In genomic region chr12:86212693-86213470, GRCm38 (mm10) we compare ENCODE assay signal across 8 mouse cellular contexts. TPM values are rescaled to one million over a fixed set of nuclear protein-coding genes. Genes with fewer than 3 reads are reported as not detected.
DNase-seq lines count a peak whose midpoint lies in the region; ATAC-seq and TF ChIP-seq lines count a peak whose summit lies in the region.

No protein-coding gene starts in this region.

- 38% methylated on average over 15 of the region's 15 CpGs for WGBS in lung, embryonic 14.5 days

- no peak overlapping the region for H3K4me2 ChIP-seq in lung, embryonic 14.5 days

- H3K4me3 ChIP-seq in lung, embryonic 14.5 days (ENCODE audit: low read depth, low read length) = no peak overlapping the region

- intact Hi-C loops in gastrocnemius, postnatal 14 days (cut with DNase I; ENCODE audit: low total_unique reads) = no loop called here

- H3K4me1 ChIP-seq in lung, embryonic 14.5 days (ENCODE audit: insufficient read depth) = no peaks in the 10 kb centered on the region

- H3K9me3 ChIP-seq in lung, embryonic 14.5 days (ENCODE audit: low read depth, low read length) = no peaks in the 10 kb centered on the region

- H3K9ac ChIP-seq in lung, embryonic 14.5 days = no peak overlapping the region

- no peak for TF ChIP-seq CTCF in lung, embryonic 14.5 days (IDR thresholded peaks at IDR 0.05; ENCODE audit: low read depth)

- no peak overlapping the region for H3K27ac ChIP-seq in lung, embryonic 14.5 days (ENCODE audit: low read depth)

- H3K27me3 ChIP-seq in lung, embryonic 14.5 days (ENCODE audit: insufficient read depth, low read length) = peaks cover 58% of the 10 kb centered on the region

- no peaks in the 10 kb centered on the region for H3K36me3 ChIP-seq in lung, embryonic 14.5 days (ENCODE audit: insufficient read depth)

- ATAC-seq in lung, embryonic 14.5 days (ENCODE audit: insufficient read depth) = no peak
- ATAC-seq in frontal cortex, adult (ENCODE audit: low TSS enrichment) = no peak

- DNase-seq in adrenal gland, adult (ENCODE audit: inconsistent age in 2 of 2, low spot score in 1 of 2) = peak; percentile 22 to 75
- DNase-seq in adrenal gland, adult 8-10 months = no peak
- peak; percentile 37 to 75 for DNase-seq in spleen, postnatal 4 days (ENCODE audit: low spot score in 2 of 2)
- no peak for DNase-seq in spleen, postnatal 36 days (ENCODE audit: low spot score in 2 of 2)
- DNase-seq in gastrocnemius, postnatal 14 days = peak; percentile 45
- peak; percentile 93 for DNase-seq in lung, embryonic 14.5 days
- peak; percentile 31 for DNase-seq in testis, postnatal 14 days (ENCODE audit: low spot score)

RNA-seq across cellular contexts. Expression of gene Gpatch2l, which starts 28.8 kb away (rescaled TPM):
- 10 to 100 TPM; 20.7 to 29.1 (median 24.9) TPM for total RNA-seq in adrenal gland, adult 8-10 months (2022)
- 10 to 100 TPM; 10.1 to 11.6 TPM for total RNA-seq in gastrocnemius, postnatal 14 days (2021)
- polyA plus RNA-seq in lung, embryonic 14.5 days (2014; fragmentation: Nextera tagmentation; extraction: Ambion mirVana) = 16.1 and 18.2 TPM in 2 replicates

Comparison
In these comparisons a context has a peak if more than half of its experiments do, and no peak if none do; other contexts are left out.
1. DNase-seq: peak in adrenal gland, adult (2 of 2), spleen, postnatal 4 days (2 of 2), gastrocnemius, postnatal 14 days (single experiment), lung, embryonic 14.5 days (single experiment) and testis, postnatal 14 days (single experiment); none in adrenal gland, adult 8-10 months (single experiment) and spleen, postnatal 36 days (0 of 2).